Mouse (Mus musculus) liver, postnatal 0 days (tissue): ENCODE measurements around the gene Ggcx. TPM values are rescaled to one million over a fixed set of nuclear protein-coding genes. Genes with fewer than 3 reads are reported as not detected.

Source experiments
- ATAC-seq: fragments of 200-750 bp; cut with Nextera tagmentation; 2 replicates; pipeline ENCODE4 v1.8.0; 2017; ENCODE audit warnings: mild to moderate bottlenecking, moderate library complexity
- DNase-seq: peaks from one replicate; pipeline ENCODE4 v3.0.0-alpha.2; 2016
- H3K27ac ChIP-seq: fragments of 300-500 bp; sonication (generic); 2 replicates; pipeline ENCODE4 v1.5.1; 2014; ENCODE audit warnings: antibody characterized with exemption, moderate library complexity, mild to moderate bottlenecking, low read depth
- H3K27me3 ChIP-seq: fragments of 300-500 bp; sonication (generic); 2 replicates; pipeline ENCODE4 v1.6.1; 2014; ENCODE audit warnings: low read length, control low read depth, mixed read lengths; ENCODE audit not compliant: insufficient read depth
- H3K36me3 ChIP-seq: fragments of 300-500 bp; sonication (generic); replicated peaks from 2 replicates; pipeline ENCODE4 v1.6.1; 2014; ENCODE audit warnings: mild to moderate bottlenecking, control low read depth, low read length, moderate library complexity, mixed read lengths; ENCODE audit not compliant: insufficient read depth
- H3K4me1 ChIP-seq: fragments of 300-500 bp; sonication (generic); 2 replicates; pipeline ENCODE4 v1.6.1; 2014; ENCODE audit warnings: antibody characterized with exemption, mild to moderate bottlenecking, control low read depth; ENCODE audit not compliant: insufficient read depth
- H3K4me2 ChIP-seq: fragments of 300-500 bp; sonication (generic); 2 replicates; pipeline ENCODE4 v1.6.1; 2014; ENCODE audit warnings: low read depth, mild to moderate bottlenecking, low read length, moderate library complexity, mixed read lengths
- H3K4me3 ChIP-seq: fragments of 300-500 bp; sonication (generic); 2 replicates; pipeline ENCODE4 v1.5.1; 2014; ENCODE audit warnings: low read depth, low read length
- H3K9ac ChIP-seq: fragments of 300-500 bp; sonication (generic); replicated peaks from 2 replicates; pipeline ENCODE4 v1.6.1; 2014; ENCODE audit warnings: mild to moderate bottlenecking, moderate library complexity
- H3K9me3 ChIP-seq: fragments of 300-500 bp; sonication (generic); 2 replicates; pipeline ENCODE4 v1.6.1; 2016; ENCODE audit warnings: mild to moderate bottlenecking, control low read depth, low read length, mixed read lengths
- CTCF ChIP-seq: sonication (generic); IDR thresholded peaks from 2 replicates; pipeline ENCODE4 v1.5.1; 2016; ENCODE audit warnings: antibody characterized with exemption, low read depth
- EP300 ChIP-seq: IDR thresholded peaks from 2 replicates; pipeline ENCODE4 v1.6.1; 2016; ENCODE audit warnings: antibody characterized with exemption, low read depth, mild to moderate bottlenecking
- WGBS: fragments of 180-500 bp; shearing (Covaris S2); extraction: QIAGEN DNeasy Blood & Tissue Kit; methylation state at CpG from one replicate; pipeline ENCODE4 v1.1.7; 2014; ENCODE audit not compliant: insufficient replicate concordance; 5-methylcytosine and 5-hydroxymethylcytosine counted together
- polyA plus RNA-seq: library from polyadenylated mRNA; unstranded; fragments of >200 nt; fragmentation: Nextera tagmentation; extraction: Ambion mirVana; gene quantifications from 2 replicates; pipeline ENCODE4 v1.2.1, GENCODE M21; 2015

Ggcx gene
- polyA plus RNA-seq, 1 experiment from 2014 or later = 20.7 TPM

DNA sequence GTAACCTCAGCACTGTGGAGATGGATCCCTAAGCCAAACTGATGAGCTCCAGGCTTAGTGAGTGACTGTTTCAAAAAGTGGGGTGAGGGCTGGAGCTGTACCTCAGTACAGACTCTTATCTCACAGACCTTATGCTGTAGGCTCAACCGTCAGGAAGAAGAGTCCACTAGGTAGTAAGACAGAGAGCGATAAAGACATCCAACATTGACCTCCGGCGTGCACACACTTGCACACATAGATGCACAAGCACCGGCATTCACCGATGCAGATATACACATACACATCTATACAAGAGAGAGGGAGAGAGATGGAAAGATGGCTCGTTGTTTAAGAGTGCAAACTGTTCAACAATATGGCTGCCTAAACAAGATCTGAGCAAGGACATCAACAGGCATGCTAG, 30.2 kb upstream of the Ggcx start:
- 69% methylated on average over 7 of the region's 7 CpGs for WGBS
- peaks cover 38% of the 10 kb centered on the region for H3K4me1 ChIP-seq
- H3K36me3 ChIP-seq = peaks cover 44% of the 10 kb centered on the region
- H3K9ac ChIP-seq = no peak overlapping the region
- no peak overlapping the region for H3K4me3 ChIP-seq
- peak; percentile 73 for ATAC-seq
- peak; percentile 96 for TF ChIP-seq EP300
- TF ChIP-seq CTCF = no peak
- no peaks in the 10 kb centered on the region for H3K27me3 ChIP-seq
- H3K4me2 ChIP-seq = peak overlapping the region; percentile 31
- no peaks in the 10 kb centered on the region for H3K9me3 ChIP-seq
- peak overlapping the region; percentile 74 for H3K27ac ChIP-seq
- no peak for DNase-seq

DNA sequence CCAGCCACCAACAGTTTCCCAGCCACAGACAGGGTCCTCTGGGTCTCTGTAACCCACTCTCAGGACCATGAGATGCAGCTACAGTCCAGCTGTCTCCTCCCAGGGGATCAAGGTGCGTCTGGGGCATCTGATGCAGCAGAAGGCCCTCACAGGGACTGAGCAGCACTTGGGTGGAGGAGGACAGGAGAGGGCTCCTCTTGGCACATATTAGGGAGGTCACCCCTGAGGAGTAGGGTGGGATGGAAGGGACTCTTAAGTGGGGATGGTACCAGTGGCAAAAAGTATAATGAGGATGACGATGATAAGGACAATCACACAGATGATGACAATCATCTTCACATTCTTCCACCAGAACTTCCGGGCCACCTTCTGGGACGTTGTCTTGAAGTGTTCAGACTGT, 28.9 kb upstream of the Ggcx start:
- H3K4me3 ChIP-seq = no peak overlapping the region
- WGBS = 57% methylated on average over 4 of the region's 4 CpGs
- H3K9me3 ChIP-seq = no peaks in the 10 kb centered on the region
- no peak overlapping the region for H3K4me2 ChIP-seq
- H3K9ac ChIP-seq = no peak overlapping the region
- H3K36me3 ChIP-seq = peaks cover 44% of the 10 kb centered on the region
- DNase-seq (no peak), ATAC-seq (no peak)
- no peak for TF ChIP-seq EP300
- TF ChIP-seq CTCF = no peak
- H3K27me3 ChIP-seq = no peaks in the 10 kb centered on the region
- peak overlapping the region; percentile 26; the same call in 1 of the 2 replicates for H3K27ac ChIP-seq
- peaks cover 35% of the 10 kb centered on the region for H3K4me1 ChIP-seq

DNA sequence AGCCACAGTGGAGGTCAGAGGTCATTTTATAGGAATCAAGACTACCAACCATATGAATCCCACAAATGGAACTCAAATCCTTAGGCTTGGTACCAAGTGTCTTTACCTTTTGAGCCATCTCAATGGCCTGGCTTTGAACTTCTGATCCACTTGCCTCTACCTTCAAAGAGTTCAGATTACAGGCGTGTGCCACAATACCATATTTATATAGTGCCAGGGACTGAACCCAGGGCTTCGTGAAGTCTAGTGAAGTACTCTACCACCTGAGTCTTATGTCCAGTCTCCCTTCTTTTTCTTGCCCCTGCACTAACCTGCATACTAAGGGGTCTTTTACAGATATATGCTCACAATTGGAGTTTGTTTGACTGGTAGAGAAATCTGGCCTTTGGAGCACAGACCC, 27.5 kb upstream of the Ggcx start:
- Histone ChIP-seq H3K27me3 (no peaks in the 10 kb centered on the region), H3K4me2 (no peak overlapping the region), H3K4me1 (peaks cover 43% of the 10 kb centered on the region), H3K9ac (no peak overlapping the region), H3K4me3 (no peak overlapping the region), H3K27ac (no peak overlapping the region), H3K36me3 (peaks cover 44% of the 10 kb centered on the region), H3K9me3 (no peaks in the 10 kb centered on the region)
- TF ChIP-seq CTCF (no peak), EP300 (no peak)
- DNase-seq = no peak
- WGBS = 92% methylated on average over 2 of the region's 2 CpGs
- ATAC-seq = no peak

DNA sequence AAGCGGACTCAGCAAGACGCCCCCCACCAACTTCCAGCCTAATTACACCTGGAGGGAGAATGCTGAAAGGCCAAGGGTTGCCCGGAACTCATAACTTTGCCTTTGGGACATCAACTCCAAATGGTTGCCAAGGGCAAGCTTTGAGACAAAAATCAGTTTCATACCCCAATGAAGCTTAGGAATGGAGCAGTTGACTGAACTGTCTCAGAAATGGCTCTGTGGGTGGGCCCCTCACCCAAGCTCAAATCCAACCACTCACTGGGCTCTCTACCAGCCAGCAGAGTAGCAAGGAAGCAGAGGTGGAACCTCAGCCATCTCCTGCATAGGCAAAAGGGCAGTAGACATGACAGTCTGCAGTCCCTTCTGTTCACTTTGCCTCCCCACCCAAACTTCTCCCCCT, 26.3 kb upstream of the Ggcx start:
- Histone ChIP-seq H3K27me3 (no peaks in the 10 kb centered on the region), H3K4me3 (peak overlapping the region; percentile 64), H3K27ac (peak overlapping the region; percentile 98), H3K36me3 (peaks cover 44% of the 10 kb centered on the region), H3K9me3 (no peaks in the 10 kb centered on the region), H3K4me2 (peak overlapping the region; percentile 80), H3K9ac (peak overlapping the region; percentile 86), H3K4me1 (peaks cover 36% of the 10 kb centered on the region)
- no peak for ATAC-seq
- DNase-seq = no peak
- 79% methylated on average over 3 of the region's 3 CpGs for WGBS
- TF ChIP-seq CTCF (no peak), EP300 (no peak)

DNA sequence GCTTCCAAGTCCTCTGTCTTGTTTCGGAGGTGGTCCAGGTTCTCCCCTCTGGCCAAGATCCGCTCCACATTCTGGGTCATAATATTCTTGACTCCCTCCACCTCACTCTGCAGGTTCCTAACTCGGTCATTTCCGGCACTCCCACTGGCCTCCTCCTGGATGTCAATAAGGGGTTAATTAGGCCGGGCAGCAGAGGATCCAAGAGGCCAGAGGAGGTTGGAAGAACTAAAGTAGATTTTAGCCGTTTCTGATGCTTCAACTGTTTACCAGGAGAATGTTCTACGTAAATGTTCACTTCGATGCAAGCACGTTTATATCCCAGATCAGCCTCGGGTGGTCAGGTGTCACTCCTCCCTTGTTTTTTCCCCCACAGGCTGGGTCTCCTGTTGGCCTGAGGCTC, 25.8 kb upstream of the Ggcx start:
- TF ChIP-seq EP300 = no peak
- TF ChIP-seq CTCF = no peak
- whole genome bisulfite sequencing = 62% methylated on average over 10 of the region's 10 CpGs
- peak overlapping the region; percentile 80 for H3K4me2 ChIP-seq
- H3K4me1 ChIP-seq = peaks cover 35% of the 10 kb centered on the region
- H3K36me3 ChIP-seq = peaks cover 44% of the 10 kb centered on the region
- no peak for DNase-seq
- no peaks in the 10 kb centered on the region for H3K9me3 ChIP-seq
- peak overlapping the region; percentile 64 for H3K4me3 ChIP-seq
- H3K27ac ChIP-seq = peak overlapping the region; percentile 98
- ATAC-seq = no peak
- no peaks in the 10 kb centered on the region for H3K27me3 ChIP-seq
- peak overlapping the region; percentile 86 for H3K9ac ChIP-seq

DNA sequence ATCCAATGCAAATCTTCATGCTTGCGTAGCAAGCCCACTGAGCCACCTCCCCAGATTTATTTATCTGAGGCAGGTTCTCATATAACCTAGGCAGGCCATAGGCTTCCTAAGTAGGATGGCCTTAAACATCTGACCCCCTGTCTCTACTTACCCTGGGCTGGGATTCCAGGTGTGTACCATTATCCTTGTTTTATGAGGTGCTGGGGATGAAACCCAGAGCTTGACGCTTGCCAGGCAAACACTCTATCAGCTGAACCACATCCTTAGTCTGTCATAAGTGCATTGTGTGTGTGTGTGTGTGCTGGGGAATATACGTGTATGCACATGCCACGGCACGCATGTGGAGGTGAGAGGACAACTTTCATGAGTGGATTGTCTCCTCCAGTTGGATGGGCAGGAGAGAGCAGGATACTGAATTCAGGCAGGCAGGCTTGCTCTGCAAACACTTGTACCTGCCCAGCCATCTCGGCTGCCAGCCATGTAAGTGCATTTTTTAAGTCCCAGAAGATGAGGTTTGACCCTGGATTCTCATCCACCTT, 25.2 kb upstream of the Ggcx start:
- 53% methylated on average over 6 of the region's 6 CpGs for WGBS
- H3K36me3 ChIP-seq = peaks cover 44% of the 10 kb centered on the region
- peak overlapping the region; percentile 64 for H3K4me3 ChIP-seq
- peak overlapping the region; percentile 80 for H3K4me2 ChIP-seq
- no peak for DNase-seq
- H3K9me3 ChIP-seq = no peaks in the 10 kb centered on the region
- no peak for ATAC-seq
- H3K9ac ChIP-seq = peak overlapping the region; percentile 86
- H3K27ac ChIP-seq = peak overlapping the region; percentile 98
- TF ChIP-seq EP300 = no peak
- no peak for TF ChIP-seq CTCF
- H3K27me3 ChIP-seq = no peaks in the 10 kb centered on the region
- H3K4me1 ChIP-seq = peaks cover 31% of the 10 kb centered on the region
